Mouse (Mus musculus): ENCODE data around the gene Mmp21. TPM values are rescaled to one million over a fixed set of nuclear protein-coding genes. Genes with fewer than 3 reads are reported as not detected.

Gene Mmp21
- total RNA-seq, 2 experiments from 2014 or later = 0.14 TPM; not detected in 1

DNA sequence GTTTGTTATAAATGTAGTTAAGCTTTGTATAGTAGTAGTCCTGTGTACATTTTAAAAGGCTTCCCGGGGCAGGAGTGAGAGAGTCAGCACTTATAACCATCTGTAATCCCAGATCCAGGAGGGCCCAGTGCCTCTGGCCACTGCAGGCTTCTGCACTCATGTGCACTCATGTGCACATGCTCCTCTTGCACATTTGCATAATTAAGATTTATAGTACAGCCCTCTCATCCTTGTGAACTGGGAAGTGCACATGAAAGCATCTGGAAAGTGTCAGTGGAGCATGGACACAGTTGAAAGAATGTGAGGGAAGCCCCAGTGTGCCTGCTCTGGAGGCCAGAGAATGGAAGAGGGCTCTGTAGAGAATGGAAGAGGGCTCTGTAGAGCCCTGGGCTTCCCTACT is 17.4 kb downstream of the Mmp21 start:
- DNase-seq (ENCODE audit: low spot score in 2 of 2) = no peak

DNA sequence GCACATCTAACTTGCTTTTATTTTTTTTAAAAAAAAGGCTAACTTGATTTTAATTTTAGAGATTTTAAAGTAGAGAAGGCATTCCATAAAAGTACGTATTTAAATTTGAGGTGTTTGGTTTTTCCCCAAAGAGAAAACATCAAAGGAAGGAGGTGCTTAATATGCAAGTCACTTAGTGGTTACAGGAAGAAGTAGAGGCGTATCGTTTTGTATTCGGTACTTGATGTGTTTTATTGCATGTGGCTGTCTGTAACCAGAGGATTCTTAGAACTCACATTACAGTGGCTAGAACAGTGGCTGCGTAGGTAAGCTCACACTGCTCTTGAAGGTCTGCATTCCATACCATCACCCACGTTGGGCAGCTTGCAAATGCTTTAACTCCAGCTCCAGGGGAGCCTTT is 34.1 kb downstream of the Mmp21 start:
- DNase-seq (ENCODE audit: low spot score in 2 of 2) = no peak

DNA sequence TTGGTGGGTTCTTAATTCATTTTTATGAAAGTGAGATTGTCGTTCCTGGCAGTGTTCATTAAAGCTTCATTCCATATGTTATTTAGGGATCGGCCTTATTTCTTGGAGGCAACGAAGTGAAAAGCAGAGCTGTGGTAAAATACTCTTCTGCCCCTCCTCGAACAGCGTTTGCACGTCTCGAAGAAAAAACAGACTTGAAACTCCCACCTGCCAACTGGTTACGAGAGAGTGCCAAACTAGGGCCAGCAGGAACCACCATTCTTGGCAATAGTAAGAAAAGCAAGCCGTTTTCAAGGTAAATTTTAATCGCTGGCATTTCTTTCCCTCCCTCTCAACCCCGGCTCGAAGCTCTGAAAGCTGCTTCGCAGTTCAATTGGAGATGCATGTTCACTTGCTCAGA is 41.0 kb downstream of the Mmp21 start:
- peak; percentile 22 to 34 for DNase-seq (ENCODE audit: low spot score in 2 of 2)

DNA sequence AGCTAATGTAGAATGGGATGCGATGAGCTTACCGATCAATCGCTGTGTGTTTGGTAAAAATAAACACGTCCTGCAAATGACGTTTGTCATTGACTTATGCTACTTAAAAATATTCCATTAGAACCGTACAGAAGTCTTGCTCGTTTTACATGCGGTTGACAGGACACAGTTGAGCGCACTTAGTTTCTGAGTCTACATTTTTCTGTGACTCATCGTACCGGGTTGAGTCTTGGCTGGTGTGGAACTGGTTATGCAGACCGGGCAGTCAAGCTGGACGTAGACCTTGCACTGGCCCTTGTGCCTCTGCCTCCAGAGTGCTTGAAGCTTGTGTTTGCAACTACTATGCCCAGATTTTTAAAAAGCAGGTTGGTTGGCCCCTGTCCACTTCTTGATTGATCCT is 41.6 kb downstream of the Mmp21 start:
- DNase-seq (ENCODE audit: low spot score in 2 of 2) = no peak

DNA sequence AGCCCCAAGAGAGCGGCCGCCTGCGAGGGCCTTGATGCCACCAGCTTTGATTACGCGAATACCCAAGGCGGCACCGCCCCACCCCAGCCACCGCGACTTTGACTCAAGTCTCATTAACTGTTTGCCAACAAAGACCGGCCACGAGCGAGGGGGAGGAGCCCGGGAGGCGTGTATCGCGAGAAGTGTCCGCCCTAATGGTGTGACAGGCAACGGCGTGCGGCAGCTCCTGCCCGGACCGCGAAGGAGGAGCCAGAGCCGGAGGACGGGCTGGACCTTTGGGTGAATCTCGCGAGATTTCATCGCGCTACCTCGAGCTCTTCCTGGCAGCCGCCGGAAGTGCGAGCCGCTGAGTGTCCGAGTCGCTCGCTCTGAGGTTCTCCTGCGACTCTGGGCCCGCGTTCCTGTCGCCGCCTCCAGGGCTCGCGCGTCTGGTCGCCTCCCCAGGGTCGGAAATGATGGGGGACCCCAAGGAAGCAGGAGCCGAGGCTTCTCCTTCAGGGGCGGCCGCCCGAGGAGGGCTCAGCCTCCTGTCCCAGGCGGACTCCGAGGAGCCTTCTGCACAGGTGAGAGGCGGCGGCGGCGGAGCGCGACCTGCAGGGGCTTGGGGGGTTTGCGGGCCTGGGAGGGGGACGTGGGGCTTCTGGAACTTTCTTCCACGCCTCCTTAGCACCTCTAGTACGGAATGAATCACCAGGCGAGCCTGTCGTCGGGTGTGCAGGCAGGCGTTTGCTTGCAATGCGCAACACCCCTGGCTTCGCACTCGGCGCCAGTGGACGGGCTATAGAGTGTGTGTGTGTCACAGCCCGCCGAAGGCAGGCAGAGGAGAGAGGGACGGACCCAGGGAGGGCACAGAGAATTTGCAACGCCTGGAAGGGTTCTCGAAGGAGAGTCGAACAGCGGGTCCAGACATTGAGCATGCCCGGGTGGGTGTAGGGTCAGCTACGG is 42.2 kb downstream of the Mmp21 start, which contains the start of gene Edrf1:
TSS of gene Edrf1 (plus strand) at position 183 of the 945 bp plus-strand sequence.
- peak; percentile 96 to 97 for DNase-seq (ENCODE audit: low spot score in 2 of 2)

DNA sequence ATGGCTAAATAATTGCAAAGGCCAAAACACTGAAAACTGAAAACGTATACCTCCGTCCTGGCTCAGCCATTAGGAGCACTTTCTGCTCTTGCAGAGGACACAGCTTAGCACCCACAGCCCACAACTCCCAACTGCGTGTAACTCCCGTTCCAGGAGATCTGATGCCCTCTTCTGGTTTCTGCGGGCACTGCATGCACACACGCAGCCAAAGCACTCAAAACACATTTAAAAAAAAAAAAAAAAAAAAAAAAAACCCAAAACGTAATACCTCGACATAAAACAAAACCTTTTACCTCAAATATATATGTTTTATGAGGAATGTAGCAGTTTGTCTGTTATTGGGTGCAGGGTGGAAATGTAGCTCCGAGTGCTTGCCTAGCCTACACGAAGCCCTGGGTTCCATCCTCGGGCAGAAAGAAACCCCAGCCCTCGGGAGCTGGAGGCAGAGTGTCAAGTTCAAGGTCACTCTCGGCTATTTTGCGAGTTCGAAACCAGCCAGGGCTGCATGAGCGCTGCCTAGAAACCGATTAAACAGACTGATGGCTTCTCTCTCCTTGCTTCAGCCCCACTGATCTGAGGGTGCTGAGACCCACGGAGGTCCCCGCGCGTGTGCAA is 43.0 kb downstream of the Mmp21 start:
- DNase-seq (ENCODE audit: low spot score in 2 of 2) = peak; percentile 96 to 97

DNA sequence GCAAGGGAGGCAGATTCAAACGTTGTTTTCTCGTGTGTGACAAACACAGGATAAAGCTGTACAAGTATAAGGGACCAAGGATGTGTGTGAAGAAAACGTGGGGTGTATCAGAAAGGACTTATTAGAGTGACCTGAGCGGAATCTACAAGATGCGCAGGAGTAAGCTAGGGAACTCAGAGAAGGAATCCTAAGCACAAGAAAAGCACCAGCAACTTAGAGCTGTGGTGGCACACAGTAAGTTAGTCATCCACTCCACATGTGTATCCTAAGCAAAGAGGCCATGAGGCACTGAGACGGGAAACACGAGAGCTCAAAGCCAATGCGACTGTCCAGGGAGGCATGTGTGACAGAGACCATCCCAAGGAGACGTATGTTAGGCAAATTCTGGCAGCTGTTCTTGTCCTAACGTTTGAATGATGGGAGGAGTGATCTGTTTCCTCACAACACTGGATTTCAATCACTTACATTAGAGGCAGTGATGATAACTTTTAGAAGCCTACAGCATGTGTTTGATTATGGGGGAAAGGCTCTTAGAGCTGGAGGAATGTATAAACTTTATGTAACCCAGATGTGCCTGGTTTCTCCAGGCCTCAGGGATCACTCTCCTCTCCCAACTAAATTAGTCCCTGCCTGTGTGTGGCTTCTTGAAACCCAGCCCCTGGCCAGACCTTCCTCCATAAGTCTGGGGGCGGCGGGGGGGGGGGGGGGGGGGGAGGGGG is 44.8 kb downstream of the Mmp21 start:
- DNase-seq (ENCODE audit: low spot score in 2 of 2) = no peak

DNA sequence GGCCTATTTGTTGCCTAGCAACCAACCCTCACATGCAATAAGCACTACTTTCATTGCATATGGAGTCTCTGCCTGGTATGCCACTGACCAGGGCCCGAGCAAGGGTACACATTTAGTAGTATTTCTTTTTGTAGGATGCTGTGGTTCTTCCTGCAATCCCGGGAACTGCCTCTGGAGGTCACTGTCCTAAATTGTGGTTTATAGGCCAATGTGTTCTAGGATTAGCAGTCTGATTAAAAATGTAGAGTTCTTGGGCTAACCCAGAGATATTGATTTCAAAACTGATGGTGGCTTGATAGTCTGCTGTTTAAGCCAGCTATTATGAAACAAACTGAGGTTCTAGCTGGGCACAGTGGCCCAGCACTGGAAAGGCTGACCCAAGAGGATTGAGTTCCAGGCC is 47.4 kb downstream of the Mmp21 start:
- peak; percentile 74 to 79 for DNase-seq (ENCODE audit: low spot score in 2 of 2)

DNA sequence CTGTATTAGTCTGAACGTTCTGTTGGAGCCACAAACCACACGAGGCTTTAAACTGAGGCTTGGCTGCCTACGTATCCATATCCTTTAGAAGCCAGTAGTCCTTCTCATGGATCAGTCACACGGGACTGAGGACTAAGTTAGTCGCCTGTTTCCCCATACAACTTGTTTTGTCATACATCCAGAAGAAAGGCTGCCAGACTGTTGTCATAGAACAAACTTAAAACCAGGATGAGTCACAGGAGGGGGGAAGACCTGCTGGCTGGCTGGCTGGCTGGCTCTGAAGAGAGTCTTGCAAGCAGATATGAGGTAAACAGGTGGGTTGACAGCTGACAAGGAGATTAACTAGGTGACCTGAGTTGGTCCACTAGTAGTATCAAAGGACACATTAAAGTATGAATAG is 49.0 kb downstream of the Mmp21 start:
- no peak for DNase-seq (ENCODE audit: low spot score in 2 of 2)

DNA sequence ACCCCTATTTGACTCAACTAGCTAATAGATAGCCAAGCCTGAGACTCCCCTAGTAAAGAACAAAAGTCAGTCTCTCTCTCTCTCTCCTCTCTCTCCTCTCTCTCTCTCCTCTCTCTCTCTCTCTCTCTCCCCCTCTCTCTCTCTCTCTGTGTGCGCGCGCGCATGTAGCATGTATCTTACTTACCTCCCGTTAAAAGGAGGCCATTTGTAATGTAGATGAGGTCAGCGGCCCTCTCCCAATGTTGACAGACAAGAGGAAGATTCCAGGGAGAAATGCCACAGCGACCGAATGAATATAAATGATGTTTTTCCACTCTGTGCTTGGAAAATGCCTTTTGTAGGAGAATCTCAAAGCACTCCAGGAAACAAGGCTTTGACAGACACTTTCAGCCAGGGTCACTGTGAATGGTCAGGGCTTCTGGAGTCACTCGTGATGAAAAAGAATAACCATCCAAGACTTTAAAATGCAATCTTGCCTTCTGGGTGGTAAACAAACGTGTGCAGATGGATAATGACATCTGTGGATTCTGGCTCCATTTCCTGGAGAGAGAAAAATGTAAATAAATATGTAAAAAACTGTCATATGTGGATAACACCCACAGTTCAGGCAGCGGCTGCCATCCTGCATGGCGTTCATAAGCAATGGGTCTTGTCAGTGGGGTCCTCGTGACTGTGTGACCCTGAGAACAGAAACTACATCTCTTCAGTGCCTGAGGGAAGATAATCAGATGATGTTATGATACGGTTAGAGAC is 52.5 kb downstream of the Mmp21 start:
- peak in 1 of 2 experiments; percentile 20 for DNase-seq (ENCODE audit: low spot score in 2 of 2)

Other genes with a start within 250 kb of the Mmp21 start
- under 1 TPM in 1 of 2 experiments, not detected in 1; 0.39 TPM for gene Tex36, start 77.9 kb downstream of the Mmp21 start, total RNA-seq (2021)
- gene Edrf1, start 42.5 kb downstream of the Mmp21 start, total RNA-seq (2021) = 10 to 100 TPM; 29.9 to 35.9 TPM
- gene Bccip, start 29.3 kb upstream of the Mmp21 start, total RNA-seq (2021) = 10 to 100 TPM; 58.4 to 64.9 TPM
- 10 to 100 TPM; 18.8 to 19.4 TPM for gene Uros, start 30.0 kb upstream of the Mmp21 start, total RNA-seq (2021)
- 1 to 10 TPM; 4.2 to 4.4 TPM for gene Fank1, start 96.8 kb upstream of the Mmp21 start, total RNA-seq (2021)
- gene Dhx32, start 102.7 kb upstream of the Mmp21 start, total RNA-seq (2021) = 10 to 100 TPM; 62.3 to 63.7 TPM